Mouse (Mus musculus) intestine, embryonic 14.5 days (tissue): ENCODE data around the gene Zfp719. TPM values are rescaled to one million over a fixed set of nuclear protein-coding genes. Genes with fewer than 3 reads are reported as not detected.

Experiments used
- ATAC-seq: fragments of 200-750 bp; cut with Nextera tagmentation; replicated peaks from 2 replicates; pipeline ENCODE4 v1.8.0; 2017; ENCODE audit warnings: low read depth, moderate number of reproducible peaks, moderate TSS enrichment, moderate library complexity; ENCODE audit not compliant: low FRiP score, low TSS enrichment
- DNase-seq: peaks from one replicate; pipeline ENCODE4 v3.0.0-alpha.2; 2018; ENCODE audit warnings: low spot score
- H3K27ac ChIP-seq: fragments of 300-500 bp; sonication (generic); 2 replicates; pipeline ENCODE4 v1.5.1; 2014; ENCODE audit warnings: low read depth, mild to moderate bottlenecking, control low read depth
- H3K27me3 ChIP-seq: fragments of 300-500 bp; sonication (generic); replicated peaks from 2 replicates; pipeline ENCODE4 v1.6.1; 2014; ENCODE audit warnings: low read length, control low read depth; ENCODE audit not compliant: control insufficient read depth, insufficient read depth
- H3K36me3 ChIP-seq: fragments of 300-500 bp; sonication (generic); 2 replicates; pipeline ENCODE4 v1.6.1; 2014; ENCODE audit warnings: low read length, control low read depth; ENCODE audit not compliant: control insufficient read depth, insufficient read depth
- H3K4me1 ChIP-seq: fragments of 300-500 bp; sonication (generic); replicated peaks from 2 replicates; pipeline ENCODE4 v1.6.1; 2014; ENCODE audit warnings: low read length, control low read depth, mixed read lengths; ENCODE audit not compliant: control insufficient read depth, insufficient read depth
- H3K4me2 ChIP-seq: fragments of 300-500 bp; sonication (generic); 2 replicates; pipeline ENCODE4 v1.6.1; 2014; ENCODE audit warnings: low read length
- H3K4me3 ChIP-seq: fragments of 300-500 bp; sonication (generic); 2 replicates; pipeline ENCODE4 v1.5.1; 2014; ENCODE audit warnings: low read depth, low read length, control low read depth, mixed read lengths
- H3K9ac ChIP-seq: fragments of 300-500 bp; sonication (generic); 2 replicates; pipeline ENCODE4 v1.6.1; 2014; ENCODE audit warnings: mild to moderate bottlenecking, low read length
- H3K9me3 ChIP-seq: fragments of 300-500 bp; sonication (generic); 2 replicates; pipeline ENCODE4 v1.6.1; 2016; ENCODE audit warnings: low read length, control low read depth; ENCODE audit not compliant: control insufficient read depth
- WGBS: fragments of 180-500 bp; shearing (Covaris S2); extraction: QIAGEN DNeasy Blood & Tissue Kit; methylation state at CpG from one replicate; pipeline ENCODE4 v1.1.7; 2014; 5-methylcytosine and 5-hydroxymethylcytosine counted together
- polyA plus RNA-seq: library from polyadenylated mRNA; unstranded; fragments of >200 nt; fragmentation: Nextera tagmentation; extraction: Ambion mirVana; gene quantifications from 2 replicates; pipeline ENCODE4 v1.2.1, GENCODE M21; 2014

The Zfp719 gene
- polyA plus RNA-seq, 1 experiment from 2014 or later: 12.4 TPM

DNA sequence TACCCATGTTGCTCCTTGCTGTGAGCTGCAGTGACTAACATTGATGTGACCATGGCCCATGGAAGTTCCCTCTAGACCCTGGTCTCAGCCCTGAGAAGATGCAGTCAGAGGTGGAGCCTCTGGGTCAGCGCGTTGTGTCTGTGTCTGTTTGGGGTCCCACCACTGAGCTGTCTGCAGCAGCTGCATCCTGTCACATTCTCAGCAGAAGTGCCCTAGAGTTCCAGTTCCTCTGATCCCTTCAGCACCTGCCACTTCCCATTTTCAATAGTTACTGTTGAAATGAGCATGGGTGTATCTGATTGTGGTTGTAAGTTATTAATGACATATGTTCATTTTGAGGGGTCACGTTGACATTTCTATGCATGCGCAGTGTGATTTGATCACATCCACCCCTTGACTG is 26.3 kb upstream of the Zfp719 start:
- no peak for ATAC-seq
- H3K27me3 ChIP-seq: no peaks in the 10 kb centered on the region
- no peaks in the 10 kb centered on the region for H3K9me3 ChIP-seq
- H3K4me1 ChIP-seq: no peaks in the 10 kb centered on the region
- no peak overlapping the region for H3K9ac ChIP-seq
- H3K36me3 ChIP-seq: no peaks in the 10 kb centered on the region
- no peak overlapping the region for H3K27ac ChIP-seq
- no peak overlapping the region for H3K4me2 ChIP-seq
- 72% methylated on average over 4 of the region's 4 CpGs for WGBS
- no peak overlapping the region for H3K4me3 ChIP-seq
- no peak for DNase-seq

- Histone ChIP-seq H3K27ac (no peak overlapping the region), H3K4me1 (no peaks in the 10 kb centered on the region), H3K9ac (no peak overlapping the region), H3K27me3 (no peaks in the 10 kb centered on the region), H3K9me3 (no peaks in the 10 kb centered on the region), H3K36me3 (no peaks in the 10 kb centered on the region), H3K4me3 (no peak overlapping the region), H3K4me2 (no peak overlapping the region)
- DNase-seq (no peak), ATAC-seq (no peak)
- 50% methylated on average over 3 of the region's 3 CpGs for WGBS
Observed at GRCm38 (mm10) chr7:43554550-43554949, 24.9 kb upstream of the Zfp719 start.

GRCm38 (mm10) chr7:43555351-43555750 is 24.1 kb upstream of the Zfp719 start:
- no peak overlapping the region for H3K4me3 ChIP-seq
- ATAC-seq: no peak
- H3K9ac ChIP-seq: no peak overlapping the region
- H3K4me1 ChIP-seq: no peaks in the 10 kb centered on the region
- no peak for DNase-seq
- whole genome bisulfite sequencing: 88% methylated on average over 5 of the region's 5 CpGs
- H3K36me3 ChIP-seq: no peaks in the 10 kb centered on the region
- no peak overlapping the region for H3K4me2 ChIP-seq
- no peaks in the 10 kb centered on the region for H3K27me3 ChIP-seq
- no peak overlapping the region for H3K27ac ChIP-seq
- no peaks in the 10 kb centered on the region for H3K9me3 ChIP-seq

- Histone ChIP-seq H3K36me3 (no peaks in the 10 kb centered on the region), H3K27ac (no peak overlapping the region), H3K27me3 (no peaks in the 10 kb centered on the region), H3K9me3 (no peaks in the 10 kb centered on the region), H3K4me2 (no peak overlapping the region), H3K4me3 (no peak overlapping the region), H3K4me1 (no peaks in the 10 kb centered on the region), H3K9ac (no peak overlapping the region)
- DNase-seq (no peak), ATAC-seq (no peak)
- 40% methylated on average over 1 of the region's 1 CpGs for WGBS
Observed at GRCm38 (mm10) chr7:43556901-43557300, 22.5 kb upstream of the Zfp719 start.

GRCm38 (mm10) chr7:43562006-43562633 is 17.3 kb upstream of the Zfp719 start, which contains the start of gene Zfp658:
TSS of gene Zfp658 (plus strand) at chr7:43562256.
- 1% methylated on average over 27 of the region's 27 CpGs for WGBS
- peak within 1 kb of the TSS; percentile 80 for H3K4me2 ChIP-seq
- DNase-seq (peak; percentile 86), ATAC-seq (peak; percentile 84)
- H3K4me1 ChIP-seq: peaks cover 9% of the 10 kb centered on the region
- peaks cover 17% of the 10 kb centered on the region for H3K36me3 ChIP-seq
- no peaks in the 10 kb centered on the region for H3K9me3 ChIP-seq
- peak within 1 kb of the TSS; percentile 83 for H3K4me3 ChIP-seq
- peak within 1 kb of the TSS; percentile 78 for H3K9ac ChIP-seq
- no peaks in the 10 kb centered on the region for H3K27me3 ChIP-seq
- peak within 1 kb of the TSS; percentile 84 for H3K27ac ChIP-seq

DNA sequence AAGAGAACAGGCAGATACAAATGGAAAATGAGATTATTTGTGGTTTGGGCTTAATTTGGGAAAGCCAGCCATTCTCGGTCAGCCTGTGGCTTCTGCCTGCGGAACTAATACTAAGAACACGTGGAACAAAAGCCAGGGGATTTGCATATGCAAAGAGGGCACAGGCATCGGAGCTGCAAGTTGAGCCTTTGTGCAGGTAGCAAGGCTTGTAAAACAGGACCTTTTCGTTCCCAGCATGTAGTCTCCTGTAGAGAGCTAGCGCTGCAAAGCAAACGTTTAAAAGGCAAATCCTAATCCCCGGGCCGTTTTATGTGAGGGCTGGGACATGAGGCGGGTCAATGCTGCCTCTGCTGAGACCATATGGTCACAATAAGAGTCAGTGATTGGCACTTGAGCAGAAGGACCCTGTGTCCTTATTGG is 16.7 kb upstream of the Zfp719 start:
- H3K36me3 ChIP-seq: peaks cover 22% of the 10 kb centered on the region
- H3K4me3 ChIP-seq: peak overlapping the region; percentile 83
- H3K4me2 ChIP-seq: peak overlapping the region; percentile 80
- ATAC-seq (no peak), DNase-seq (no peak)
- WGBS: under 1% methylated on average over 10 of the region's 10 CpGs
- no peaks in the 10 kb centered on the region for H3K27me3 ChIP-seq
- peak overlapping the region; percentile 84 for H3K27ac ChIP-seq
- H3K9me3 ChIP-seq: no peaks in the 10 kb centered on the region
- H3K4me1 ChIP-seq: peaks cover 9% of the 10 kb centered on the region
- H3K9ac ChIP-seq: peak overlapping the region; percentile 78

DNA sequence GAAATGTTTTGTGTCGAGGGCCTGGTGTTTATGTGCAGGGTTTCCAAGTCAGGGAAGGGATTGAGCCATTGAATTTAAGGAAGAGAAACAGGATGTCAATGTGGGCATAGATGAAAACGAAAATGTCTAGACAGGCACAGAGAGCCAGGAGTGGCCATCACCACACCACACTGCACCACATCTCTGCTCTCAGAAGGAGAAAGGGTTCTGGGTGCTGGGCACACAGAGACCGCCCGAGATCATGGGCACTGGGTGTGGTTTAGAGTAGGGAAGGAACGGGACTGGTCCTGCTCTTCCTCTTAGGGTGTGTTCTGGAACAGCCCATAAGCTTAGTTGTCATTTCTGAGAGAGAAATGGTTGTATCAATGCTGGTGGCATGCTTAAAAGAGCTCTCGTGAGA is 16.1 kb upstream of the Zfp719 start:
- H3K9me3 ChIP-seq: no peaks in the 10 kb centered on the region
- H3K27ac ChIP-seq: no peak overlapping the region
- peak overlapping the region; percentile 80 for H3K4me2 ChIP-seq
- peaks cover 9% of the 10 kb centered on the region for H3K4me1 ChIP-seq
- peak overlapping the region; percentile 78 for H3K9ac ChIP-seq
- ATAC-seq: no peak
- DNase-seq: no peak
- H3K4me3 ChIP-seq: peak overlapping the region; percentile 83
- peaks cover 29% of the 10 kb centered on the region for H3K36me3 ChIP-seq
- 60% methylated on average over 6 of the region's 6 CpGs for WGBS
- H3K27me3 ChIP-seq: no peaks in the 10 kb centered on the region

GRCm38 (mm10) chr7:43571216-43571615 is 8.2 kb upstream of the Zfp719 start:
- H3K4me2 ChIP-seq: no peak overlapping the region
- ATAC-seq: no peak

DNA sequence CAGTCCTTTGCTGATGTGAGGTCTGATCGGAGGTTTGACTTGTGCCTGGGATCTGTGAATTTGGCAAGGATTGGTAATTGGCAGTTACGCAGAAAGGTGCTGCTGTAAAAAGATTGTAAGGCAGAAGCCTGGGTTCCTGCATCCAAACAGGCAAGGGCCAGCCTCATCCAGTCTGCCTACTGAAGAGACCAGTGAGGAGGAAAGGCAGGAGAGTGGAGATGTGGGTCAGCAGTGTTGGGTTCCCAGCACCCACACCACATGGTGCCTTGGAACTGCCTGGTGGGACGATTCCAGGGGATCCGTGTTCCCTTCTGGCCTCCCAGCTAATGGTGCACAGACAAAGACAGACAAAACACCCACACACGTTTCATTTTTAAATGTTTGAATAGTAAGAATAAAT is 1.1 kb downstream of the Zfp719 start:
- Histone ChIP-seq H3K4me2 (peak overlapping the region; percentile 82), H3K27me3 (no peaks in the 10 kb centered on the region), H3K9ac (peak overlapping the region; percentile 74), H3K27ac (no peak overlapping the region), H3K36me3 (peaks cover 24% of the 10 kb centered on the region), H3K4me3 (peak overlapping the region; percentile 69), H3K4me1 (peaks cover 5% of the 10 kb centered on the region; the same call in 1 of the 2 replicates), H3K9me3 (no peaks in the 10 kb centered on the region)
- WGBS: 61% methylated on average over 5 of the region's 5 CpGs
- DNase-seq: no peak
- ATAC-seq: no peak

More at GRCm38 (mm10) chr7:43571216-43571615, 8.2 kb upstream of the Zfp719 start:
- H3K27ac ChIP-seq: no peak overlapping the region
- no peaks in the 10 kb centered on the region for H3K4me1 ChIP-seq
- no peak overlapping the region for H3K9ac ChIP-seq
- H3K4me3 ChIP-seq: no peak overlapping the region
- no peaks in the 10 kb centered on the region for H3K27me3 ChIP-seq
- no peaks in the 10 kb centered on the region for H3K9me3 ChIP-seq
- peaks cover 80% of the 10 kb centered on the region for H3K36me3 ChIP-seq
- 90% methylated on average over 2 of the region's 2 CpGs for WGBS
- no peak for DNase-seq
